Comparison of ENCODE assay signal across 15 mouse cellular contexts in genomic region chr4:54648254-54648653, GRCm38 (mm10).
DNase-seq lines count a peak whose midpoint lies in the region; ATAC-seq and TF ChIP-seq lines count a peak whose summit lies in the region.
"Had no signal": no experiment of that assay in that cellular context is flagged by ENCODE, and none has a peak within 500 bp of the region (broad histone marks: within the 10 kb centered on the region; RNA-seq: fewer than 3 reads in every experiment).

No protein-coding gene starts in this region.

- WGBS in heart, embryonic 14.5 days = 38% methylated on average over 4 of the region's 4 CpGs
- 53% methylated on average over 4 of the region's 4 CpGs for WGBS in heart, embryonic 11.5 days (ENCODE audit: insufficient replicate concordance)
- WGBS in lung, postnatal 0 days = 44% methylated on average over 4 of the region's 4 CpGs

- H3K4me1 ChIP-seq in heart, embryonic 14.5 days (ENCODE audit: control insufficient read depth in 2 of 2, insufficient read depth in 2 of 2, low read length in 2 of 2) = peaks cover 16 to 22% of the 10 kb centered on the region in 2 experiments
- no peaks in the 10 kb centered on the region; the same call in none of the 2 replicates for H3K4me1 ChIP-seq in heart, embryonic 11.5 days (ENCODE audit: control insufficient read depth, insufficient read depth, low read length)
- H3K4me1 ChIP-seq in lung, postnatal 0 days (ENCODE audit: insufficient read depth, low read depth, low read length) = no peaks in the 10 kb centered on the region; the same call in 1 of the 2 replicates

- peak; percentile 50; the same call in 1 of the 2 replicates for ATAC-seq in heart, embryonic 14.5 days (ENCODE audit: insufficient number of reproducible peaks, insufficient read depth, low FRiP score, low read depth)
- ATAC-seq in heart, embryonic 11.5 days (replicated peaks; ENCODE audit: insufficient number of reproducible peaks, low FRiP score, low TSS enrichment) = no peak
- no peak for ATAC-seq in lung, postnatal 0 days
- ATAC-seq: CD4-positive, CD25-positive, alpha-beta regulatory T cell, adult 4 months; forebrain, embryonic 14.5 days had no signal

- H3K27ac ChIP-seq in heart, embryonic 14.5 days (replicated peaks in 1 of 2; ENCODE audit: control insufficient read depth in 1 of 2, insufficient read depth in 1 of 2, low read depth in 2 of 2, low read length in 2 of 2) = no peak overlapping the region
- no peak overlapping the region for H3K27ac ChIP-seq in heart, embryonic 11.5 days (ENCODE audit: low read depth, low read length)
- no peak overlapping the region for H3K27ac ChIP-seq in lung, postnatal 0 days (ENCODE audit: low read length)
- H3K27ac ChIP-seq: heart, adult 2 months; midbrain, embryonic 12.5 days had no signal

- DNase-seq in lung, postnatal 0 days (ENCODE audit: low spot score) = peak; percentile 35
- DNase-seq in lung, postnatal 25 days (ENCODE audit: low spot score) = no peak
- DNase-seq in brain, embryonic 14.5 days (ENCODE audit: low read depth) = peak; percentile 24
- peak; percentile 48 for DNase-seq in kidney, postnatal 10 days
- DNase-seq in right cerebral cortex, adult 18-20 months = no peak
- DNase-seq: cerebellum, adult 8-10 months; heart, adult 2 months; thymus, adult 2 months had no signal

- TF ChIP-seq CTCF in lung, postnatal 0 days (IDR thresholded peaks at IDR 0.05) = no peak
- TF ChIP-seq CTCF in brain, embryonic 14.5 days (IDR thresholded peaks at IDR 0.05; ENCODE audit: borderline replicate concordance, extremely low read depth, insufficient read depth, insufficient read length) = no peak

- no peaks in the 10 kb centered on the region for H3K36me3 ChIP-seq in heart, embryonic 14.5 days (ENCODE audit: control insufficient read depth, insufficient read depth, low read length)
- no peaks in the 10 kb centered on the region for H3K36me3 ChIP-seq in heart, embryonic 11.5 days (ENCODE audit: control insufficient read depth, insufficient read depth, low read length)
- no peaks in the 10 kb centered on the region for H3K36me3 ChIP-seq in lung, postnatal 0 days (ENCODE audit: insufficient read depth, low read length)
- H3K36me3 ChIP-seq: hindbrain, embryonic 10.5 days; midbrain, embryonic 12.5 days had no signal

- no peaks in the 10 kb centered on the region for H3K27me3 ChIP-seq in heart, embryonic 14.5 days (ENCODE audit: control insufficient read depth, insufficient read depth, low read length)
- H3K27me3 ChIP-seq in heart, embryonic 11.5 days (ENCODE audit: control insufficient read depth, insufficient read depth, low read length) = no peaks in the 10 kb centered on the region
- H3K27me3 ChIP-seq in lung, postnatal 0 days (replicated peaks; ENCODE audit: insufficient read depth, low read length) = no peaks in the 10 kb centered on the region
- H3K27me3 ChIP-seq: midbrain, embryonic 12.5 days had no signal

- no peak for TF ChIP-seq POLR2A in brain, embryonic 14.5 days (IDR thresholded peaks at IDR 0.05; ENCODE audit: borderline replicate concordance, extremely low read depth, insufficient read depth, insufficient read length, poor library complexity, severe bottlenecking)

- no peak overlapping the region for H3K9ac ChIP-seq in heart, embryonic 14.5 days (ENCODE audit: low read length)
- no peak overlapping the region for H3K9ac ChIP-seq in heart, embryonic 11.5 days (ENCODE audit: low read depth, low read length)
- no peak overlapping the region for H3K9ac ChIP-seq in lung, postnatal 0 days (replicated peaks; ENCODE audit: low read depth)
- H3K9ac ChIP-seq: midbrain, embryonic 12.5 days had no signal

- TF ChIP-seq EP300 in lung, postnatal 0 days (IDR thresholded peaks at IDR 0.05) = no peak

- H3K9me3 ChIP-seq in heart, embryonic 14.5 days (ENCODE audit: control insufficient read depth, low read length) = no peaks in the 10 kb centered on the region
- H3K9me3 ChIP-seq in heart, embryonic 11.5 days (replicated peaks; ENCODE audit: control insufficient read depth, low read length) = no peaks in the 10 kb centered on the region
- no peaks in the 10 kb centered on the region for H3K9me3 ChIP-seq in lung, postnatal 0 days (ENCODE audit: low read length)
- H3K9me3 ChIP-seq: hindbrain, embryonic 10.5 days; midbrain, embryonic 12.5 days had no signal

- H3K4me2 ChIP-seq in heart, embryonic 14.5 days (ENCODE audit: low read length) = no peak overlapping the region
- H3K4me2 ChIP-seq in heart, embryonic 11.5 days = no peak overlapping the region
- no peak overlapping the region for H3K4me2 ChIP-seq in lung, postnatal 0 days (replicated peaks; ENCODE audit: low read depth, low read length)
- H3K4me2 ChIP-seq: liver, embryonic 11.5 days; midbrain, embryonic 12.5 days had no signal

- H3K4me3 ChIP-seq in heart, embryonic 14.5 days (ENCODE audit: control insufficient read depth in 1 of 2, insufficient read depth in 1 of 2, low read depth in 1 of 2, low read length in 2 of 2) = no peak overlapping the region
- no peak overlapping the region for H3K4me3 ChIP-seq in heart, embryonic 11.5 days (ENCODE audit: low read depth, low read length)
- H3K4me3 ChIP-seq in lung, postnatal 0 days (ENCODE audit: low read depth, low read length) = no peak overlapping the region
- H3K4me3 ChIP-seq: heart, adult 2 months; hindbrain, embryonic 10.5 days; midbrain, embryonic 12.5 days had no signal

Comparison
In these comparisons a context has a peak if more than half of its experiments do, and no peak if none do; other contexts are left out.
1. DNase-seq: peak in lung, postnatal 0 days (single experiment), brain, embryonic 14.5 days (single experiment) and kidney, postnatal 10 days (single experiment); none in lung, postnatal 25 days (single experiment) and right cerebral cortex, adult 18-20 months (single experiment).